Mouse (Mus musculus): ENCODE measurements around the gene Uba5.

- no peak for TF ChIP-seq CTCF (IDR thresholded peaks at IDR 0.05; ENCODE audit: low read depth)
- TF ChIP-seq EP300 (IDR thresholded peaks at IDR 0.05; ENCODE audit: low read depth): no peak
Measured at GRCm38 (mm10) chr9:104102301-104102700, 39.4 kb upstream of the Uba5 start.

Measured in liver, embryonic 14.5 days (tissue).